Mouse (Mus musculus) layer of hippocampus, postnatal 25 days (tissue): ENCODE data around the gene Tenm3. TPM values are rescaled to one million over a fixed set of nuclear protein-coding genes. Genes with fewer than 3 reads are reported as not detected.

Source experiments
- DNase-seq, 2 experiments: peaks; one replicate each; pipeline ENCODE4 v3.0.0; 2022; ENCODE audit warnings: mixed read lengths in 2 of 2, low spot score in 1 of 2; ENCODE audit errors: extremely low spot score in 1 of 2
- total RNA-seq, 2 experiments: library from RNA; stranded (reverse); gene quantifications; 2 replicates each; pipeline ENCODE4 v1.2.3; 2021

Gene Tenm3
- total RNA-seq, 2 experiments from 2014 or later: 72.4 to 80.0 TPM

DNA sequence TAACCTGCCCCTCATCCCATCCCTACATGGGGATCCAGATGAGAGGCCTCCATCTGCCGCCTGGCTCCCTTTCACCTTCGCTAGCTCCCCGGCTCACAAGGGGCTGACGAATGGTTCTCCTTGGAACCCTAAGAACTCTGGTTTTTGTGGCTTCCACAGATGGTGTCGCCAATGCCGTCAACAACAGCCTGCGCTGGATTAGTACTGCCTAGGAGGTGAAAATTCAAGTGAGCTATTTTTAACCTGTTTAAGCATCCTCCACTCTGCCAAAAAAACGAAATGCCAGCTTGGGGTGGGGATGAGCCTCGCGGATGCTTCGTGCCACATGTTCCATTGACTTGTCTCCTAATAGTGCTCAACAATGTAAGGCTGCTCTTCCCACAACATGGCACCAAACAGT lies 171.3 kb downstream of the Tenm3 start:
- DNase-seq: peak in 1 of 2 experiments; percentile 24

DNA sequence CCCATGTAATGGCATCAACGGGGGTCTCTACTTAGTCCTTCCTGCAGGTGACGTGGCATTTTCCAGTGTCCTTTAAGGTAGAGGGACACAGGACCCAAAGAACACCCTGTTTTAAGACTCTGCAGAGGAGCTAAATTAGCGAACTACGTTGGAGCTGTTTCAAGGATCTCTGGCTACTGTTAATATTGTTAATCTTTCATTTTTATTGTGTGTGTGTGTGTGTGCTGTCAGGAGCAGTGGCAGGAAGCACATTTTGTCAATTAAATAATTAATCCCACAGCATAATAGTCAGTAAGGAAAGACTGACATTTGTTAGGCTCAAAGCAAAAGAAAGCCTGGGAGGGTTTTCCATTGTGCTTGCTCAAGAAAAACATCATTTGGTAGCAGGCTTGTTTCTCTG lies 172.4 kb downstream of the Tenm3 start:
- DNase-seq: no peak

DNA sequence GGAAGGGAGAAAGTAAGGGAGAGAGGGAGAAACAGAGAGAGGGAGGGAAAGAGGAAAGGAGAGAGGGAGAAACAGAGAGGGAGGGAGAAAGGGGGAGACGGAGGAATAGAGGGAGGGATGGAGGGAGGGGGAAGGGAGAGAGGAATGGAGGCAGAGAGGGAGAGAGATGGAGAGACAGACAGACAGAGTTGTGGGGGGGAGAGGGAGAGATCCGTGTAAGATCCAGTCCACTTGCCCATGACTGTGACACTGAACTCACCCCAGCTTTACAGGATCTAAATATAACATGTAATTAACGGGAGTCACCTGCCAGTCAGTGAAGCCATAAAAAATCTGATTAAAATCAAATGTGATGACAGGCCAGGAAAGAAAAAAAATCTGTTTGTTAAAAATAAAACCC lies 172.9 kb downstream of the Tenm3 start:
- no peak for DNase-seq

DNA sequence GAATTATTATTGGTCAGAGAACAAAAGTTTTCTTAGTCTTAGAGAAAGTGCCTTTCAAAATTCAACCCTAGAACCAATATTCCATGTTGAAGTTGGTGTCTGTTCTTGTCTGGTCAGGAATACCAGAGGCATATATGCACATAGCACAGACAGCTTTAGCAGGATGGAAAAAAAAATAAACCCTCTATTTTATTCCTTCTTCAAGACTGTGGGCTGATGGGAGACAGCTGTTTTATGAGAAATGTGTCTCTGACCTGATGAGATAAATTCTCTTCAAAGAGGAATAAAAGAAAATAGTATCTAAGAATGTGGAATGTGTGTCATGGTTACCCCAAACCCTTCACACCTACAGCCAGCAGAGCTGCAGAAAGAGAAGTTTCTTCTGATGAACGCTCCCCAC lies 173.4 kb downstream of the Tenm3 start:
- no peak for DNase-seq

DNA sequence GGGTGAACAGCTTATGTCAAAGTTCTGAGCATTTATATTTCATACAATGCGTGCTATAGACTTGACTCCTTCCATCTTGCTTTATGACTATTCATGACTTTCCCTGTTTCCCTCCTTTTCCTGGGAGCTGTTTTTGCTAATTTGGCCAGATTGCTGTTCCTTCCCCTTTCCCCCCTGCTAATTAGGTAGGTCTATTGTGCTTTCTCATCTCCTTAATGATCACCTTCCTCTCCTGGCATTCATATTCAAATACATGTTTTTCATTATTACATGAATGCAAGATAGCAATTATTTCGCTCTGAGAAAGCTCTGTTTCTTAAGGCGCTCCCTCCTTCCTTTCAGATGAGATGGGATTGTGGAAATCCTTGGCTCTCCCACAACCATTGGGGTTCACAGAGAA lies 178.6 kb downstream of the Tenm3 start:
- no peak for DNase-seq

DNA sequence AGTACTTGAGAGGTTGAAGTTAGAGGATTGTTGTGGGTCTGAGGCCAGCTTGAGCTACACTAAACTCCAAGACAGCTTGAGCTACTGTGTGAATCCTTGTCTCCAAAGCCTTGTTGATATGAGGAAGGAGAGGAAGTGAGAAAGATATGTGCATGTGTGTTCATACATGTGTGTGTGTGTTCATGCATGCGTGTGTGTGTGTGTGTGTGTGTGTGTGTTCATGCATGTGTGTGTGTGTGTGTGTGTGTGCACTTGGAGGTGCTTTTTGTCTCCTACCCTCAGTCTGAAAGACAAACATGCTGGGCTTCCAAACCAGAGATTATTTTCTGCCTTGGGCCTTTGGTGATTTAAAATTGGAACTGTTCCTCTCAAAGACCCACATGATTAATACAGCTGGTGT lies 184.5 kb downstream of the Tenm3 start:
- no peak for DNase-seq

DNA sequence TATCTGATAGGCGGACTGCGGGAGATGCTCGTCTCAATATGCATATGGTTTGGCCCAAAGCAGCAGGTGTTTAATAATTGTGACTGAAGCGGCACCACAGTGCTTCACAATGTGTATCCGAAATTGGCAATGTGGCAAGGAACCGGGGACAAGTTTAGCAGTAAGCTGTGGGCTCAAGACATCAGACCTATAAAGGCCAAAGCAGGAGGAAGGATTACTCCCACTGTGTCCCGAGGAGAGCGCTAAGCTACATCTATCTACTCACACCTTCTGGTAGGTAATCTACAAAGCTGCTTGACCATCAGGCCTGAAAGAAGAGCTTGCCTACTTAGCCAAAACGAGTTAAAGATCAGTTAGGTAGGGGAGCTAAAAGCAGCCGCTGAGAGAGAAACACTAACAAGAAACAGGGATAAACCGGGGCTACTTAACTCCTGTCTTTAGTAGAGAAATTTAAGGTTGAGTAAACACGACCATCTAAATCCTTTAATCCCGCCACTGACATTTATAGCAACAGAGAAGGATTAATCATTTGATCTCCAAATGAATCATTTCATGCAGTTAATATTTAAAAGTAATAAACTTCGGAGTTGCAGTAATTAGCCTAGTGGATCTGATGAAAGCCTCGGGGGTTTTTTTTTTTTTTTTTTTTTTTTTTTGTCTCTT lies 188.2 kb downstream of the Tenm3 start:
- DNase-seq: no peak

DNA sequence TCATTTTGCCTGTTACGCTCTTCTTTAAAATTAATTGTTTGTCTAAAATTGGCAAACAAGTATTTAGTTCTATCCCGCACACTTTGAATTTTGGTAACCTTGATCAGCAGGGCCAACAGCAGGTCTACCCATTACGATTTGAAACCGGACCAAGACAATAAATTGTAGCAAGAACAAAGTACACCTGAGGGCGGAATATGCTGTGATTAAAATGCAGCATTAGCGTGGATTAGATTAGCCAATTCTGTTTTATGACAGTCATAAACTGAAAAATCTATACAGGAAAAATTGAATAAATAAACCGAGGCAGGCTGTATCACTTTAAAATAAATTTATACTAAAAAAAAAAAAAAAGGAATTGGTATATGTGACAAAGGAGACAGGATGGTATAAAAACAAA lies 193.9 kb downstream of the Tenm3 start:
- DNase-seq: no peak

DNA sequence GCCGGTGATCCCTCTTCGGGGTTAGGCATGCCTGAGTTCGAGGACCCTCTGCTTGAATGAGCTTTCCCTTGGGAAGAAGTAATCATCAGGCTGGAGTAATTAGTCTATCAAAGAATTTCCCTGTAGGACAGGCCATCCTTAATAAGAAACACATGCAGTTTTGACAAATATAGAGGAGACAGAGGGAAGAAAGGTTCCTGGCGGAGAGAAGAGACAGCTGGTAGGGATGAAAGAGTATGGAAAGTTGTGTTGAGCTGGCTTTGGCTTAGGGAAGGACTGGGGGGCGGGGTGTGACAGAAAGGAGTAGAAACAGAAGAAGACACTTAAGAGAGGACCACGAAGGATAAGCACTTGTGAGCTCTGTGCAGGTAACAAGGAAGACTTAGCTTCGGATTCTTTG lies 194.3 kb downstream of the Tenm3 start:
- no peak for DNase-seq

DNA sequence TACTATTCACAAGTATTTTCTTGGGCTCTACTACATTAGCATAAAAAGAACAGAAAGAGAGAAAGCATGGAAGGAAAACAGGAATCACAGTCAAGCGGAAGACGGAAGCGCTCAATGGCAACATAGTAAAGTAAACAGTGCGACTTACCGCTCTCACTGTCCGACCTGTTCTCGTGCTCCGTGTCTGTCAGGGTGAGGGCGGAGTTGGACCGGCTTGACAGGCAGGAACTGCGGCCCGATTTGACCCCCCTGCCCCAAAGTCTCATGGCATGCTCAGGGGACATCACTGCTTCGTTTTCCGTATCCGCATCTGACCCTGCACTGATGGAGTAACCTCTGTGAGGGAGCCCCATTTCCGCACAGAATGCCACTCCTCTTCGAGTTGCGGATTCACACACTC lies 197.6 kb downstream of the Tenm3 start:
- DNase-seq: no peak

DNA sequence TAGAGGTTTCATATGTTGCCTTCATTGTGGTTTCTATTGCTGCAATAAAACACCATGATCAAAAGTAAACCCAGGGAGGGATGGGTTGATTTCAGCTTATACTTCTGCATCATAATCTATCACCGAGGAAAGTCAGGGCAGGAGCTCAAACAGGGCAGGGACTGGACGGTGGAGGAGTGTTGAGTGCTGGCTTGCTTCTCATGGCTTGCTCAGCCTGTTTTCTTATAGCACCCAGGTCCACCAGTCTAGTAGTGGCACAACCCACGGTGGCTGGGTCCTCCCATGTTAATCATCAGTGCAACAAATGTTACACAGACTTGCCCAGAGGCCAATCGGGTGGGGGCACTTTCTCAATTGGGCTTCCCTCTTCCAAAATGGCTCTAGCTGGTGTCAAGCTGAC lies 205.6 kb downstream of the Tenm3 start:
- DNase-seq: no peak

DNA sequence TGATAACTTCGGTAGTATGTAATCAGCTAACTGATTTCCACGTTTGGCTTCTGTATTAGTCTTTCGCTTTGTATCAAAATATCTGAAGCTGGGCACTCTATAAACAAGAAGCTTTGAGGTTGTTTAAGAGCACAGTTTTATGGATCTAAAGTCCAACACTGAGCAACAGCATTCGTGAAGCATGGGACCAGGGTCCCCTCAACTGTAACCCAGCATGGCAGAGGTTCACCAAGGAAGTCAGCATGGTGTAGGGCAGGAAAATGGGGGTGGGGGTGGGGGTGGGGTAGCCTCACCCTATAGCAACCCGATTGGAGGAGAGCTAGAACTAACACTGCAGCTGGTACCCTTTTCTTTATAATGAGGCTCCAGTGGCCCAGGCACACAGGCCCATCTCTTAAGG lies 206.8 kb downstream of the Tenm3 start:
- no peak for DNase-seq

DNA sequence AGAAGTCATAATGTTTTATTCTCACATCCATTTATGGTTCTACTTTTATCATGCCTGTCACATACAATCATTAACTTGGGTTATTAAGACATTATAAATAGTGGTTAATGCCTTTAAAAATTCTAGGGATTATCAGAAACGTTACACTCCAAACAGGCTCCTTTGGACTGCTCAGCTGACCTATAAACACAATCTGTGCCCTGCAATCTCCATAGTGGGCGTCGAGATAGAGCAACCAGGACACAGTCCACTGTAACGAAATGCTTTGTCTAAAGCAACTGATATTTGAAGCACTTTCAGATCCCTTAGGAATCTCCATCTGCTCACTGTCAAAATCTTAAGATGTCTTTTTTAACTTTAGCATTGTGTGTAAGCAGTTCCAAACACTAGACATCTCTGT lies 207.9 kb downstream of the Tenm3 start:
- DNase-seq: no peak

DNA sequence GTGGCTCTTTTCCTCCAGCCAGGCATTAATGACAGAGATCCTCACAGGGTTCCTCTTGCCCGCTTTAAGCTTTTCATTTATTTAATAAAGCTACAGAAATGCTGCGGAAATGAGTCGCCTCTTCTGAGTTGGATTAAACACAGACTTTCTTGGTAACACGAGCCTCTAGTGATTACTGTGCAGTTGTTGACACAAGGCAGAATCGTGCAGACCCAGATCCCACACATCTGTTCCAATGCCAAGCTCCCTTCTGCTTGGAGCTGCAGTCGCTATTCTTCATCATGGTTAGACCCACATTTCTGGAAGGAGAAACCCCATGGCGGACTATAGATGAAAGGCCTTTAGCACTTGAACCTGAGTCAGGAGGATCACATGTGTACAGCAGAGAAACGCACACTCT lies 210.3 kb downstream of the Tenm3 start:
- DNase-seq: no peak

DNA sequence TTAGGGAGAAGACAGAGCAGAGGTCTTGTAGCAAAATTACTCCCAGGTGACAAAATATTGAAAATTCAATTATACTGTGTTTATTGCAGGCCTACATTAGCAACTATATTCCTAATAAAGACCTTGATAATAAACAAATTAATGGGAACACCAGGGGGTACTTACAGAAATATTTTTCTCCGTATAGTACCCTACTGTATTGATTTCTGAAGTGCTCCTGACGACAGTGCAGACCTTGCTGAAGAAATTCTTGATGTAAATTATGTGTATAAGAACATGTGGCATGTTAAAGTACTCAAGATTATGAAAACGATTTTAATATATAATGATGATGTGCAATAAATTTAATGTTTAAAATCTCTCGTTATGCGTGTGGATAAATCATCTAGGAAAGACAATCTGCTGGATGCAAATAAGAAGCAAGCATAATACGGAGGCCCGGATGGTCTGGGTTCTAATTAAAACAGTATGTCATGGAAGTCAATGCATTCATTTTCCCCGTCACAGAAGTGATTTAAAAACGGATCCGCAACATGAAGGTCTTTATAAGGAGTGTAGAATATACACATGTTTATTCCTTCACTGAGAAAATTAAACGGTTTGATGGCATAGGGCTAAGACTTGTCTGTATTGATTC lies 221.1 kb downstream of the Tenm3 start:
- DNase-seq: no peak

DNA sequence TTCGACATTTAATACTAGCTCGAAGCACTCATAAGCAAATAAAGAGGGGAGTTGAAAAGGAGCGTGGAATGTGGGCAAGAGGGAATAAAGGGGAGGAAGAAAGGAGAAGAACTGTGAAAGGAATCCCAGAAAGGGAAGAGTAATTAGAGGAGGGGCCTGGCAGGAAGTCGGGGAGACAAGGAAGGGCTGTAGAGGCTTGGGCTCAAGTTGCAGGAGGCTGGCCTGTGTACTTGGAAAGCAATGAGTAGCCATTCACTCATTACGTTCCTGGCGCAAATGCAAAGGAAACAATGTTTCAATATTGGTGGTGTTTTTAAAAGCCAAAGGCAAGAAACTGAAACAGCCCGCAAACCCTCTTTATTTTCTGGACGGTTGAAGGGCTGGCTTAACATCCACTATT lies 228.7 kb downstream of the Tenm3 start:
- DNase-seq: no peak

DNA sequence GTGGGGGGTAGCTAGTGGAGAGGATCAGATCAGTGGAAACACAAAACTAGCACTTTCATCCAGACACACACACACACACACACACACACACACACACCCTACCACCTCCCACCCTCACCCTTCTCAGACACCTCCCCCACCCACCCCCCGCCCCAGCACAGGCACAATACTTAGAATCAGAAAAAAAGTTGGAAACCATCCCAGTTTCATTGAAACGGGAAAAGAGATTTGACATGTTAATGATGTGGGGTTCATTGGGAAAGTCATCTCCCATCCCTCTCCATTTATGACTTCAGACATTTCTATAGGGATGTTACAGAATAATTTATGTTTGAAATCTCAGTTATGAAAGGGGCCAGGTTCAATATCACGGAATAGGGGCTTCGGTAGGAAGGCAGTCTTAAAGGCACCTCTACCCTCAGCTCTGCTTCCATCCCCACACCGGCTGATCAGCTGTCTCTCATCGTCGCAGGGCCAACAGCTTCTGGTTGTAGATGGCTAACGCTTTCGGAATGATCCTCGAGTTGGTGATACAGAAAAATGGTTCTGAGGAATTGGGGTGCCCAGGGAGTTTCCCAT lies 231.7 kb downstream of the Tenm3 start:
- no peak for DNase-seq

DNA sequence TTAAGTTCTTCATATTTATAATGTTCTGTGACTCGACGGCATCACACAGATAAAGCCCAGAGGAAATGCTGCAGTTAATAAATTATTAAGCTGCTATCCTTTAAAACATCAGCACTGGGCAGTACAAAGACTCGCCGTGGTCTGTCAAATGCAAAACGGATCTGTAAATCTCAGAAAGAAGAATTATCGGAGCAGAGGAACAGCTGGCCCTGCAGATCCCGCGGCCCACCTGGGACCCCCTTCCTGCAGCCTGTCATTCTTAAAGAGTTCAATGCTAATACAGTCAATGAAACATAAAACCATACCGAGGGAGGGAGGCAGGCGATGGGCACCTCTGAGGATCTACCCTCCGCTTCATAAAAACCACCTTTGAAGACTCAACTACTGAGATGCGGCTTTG lies 232.6 kb downstream of the Tenm3 start:
- DNase-seq: no peak

DNA sequence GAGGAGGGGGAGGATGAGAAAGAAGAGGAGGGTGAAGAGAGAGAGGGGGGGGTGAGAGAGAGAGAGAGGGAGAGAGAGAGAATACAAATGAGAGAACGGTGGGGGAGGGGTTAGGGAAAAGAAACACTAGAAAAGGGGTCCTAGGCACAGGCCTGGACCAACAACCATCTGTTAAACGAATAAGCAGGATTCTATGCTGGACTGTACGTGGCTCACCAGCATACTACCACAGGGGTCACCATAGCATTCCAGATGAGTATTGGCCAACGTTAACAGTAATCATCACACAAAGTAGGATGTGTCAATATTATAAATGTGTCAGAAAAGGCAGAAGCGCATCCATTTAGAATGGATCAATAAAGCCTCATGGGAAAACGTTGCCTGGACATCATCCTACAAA lies 233.4 kb downstream of the Tenm3 start:
- DNase-seq: no peak

DNA sequence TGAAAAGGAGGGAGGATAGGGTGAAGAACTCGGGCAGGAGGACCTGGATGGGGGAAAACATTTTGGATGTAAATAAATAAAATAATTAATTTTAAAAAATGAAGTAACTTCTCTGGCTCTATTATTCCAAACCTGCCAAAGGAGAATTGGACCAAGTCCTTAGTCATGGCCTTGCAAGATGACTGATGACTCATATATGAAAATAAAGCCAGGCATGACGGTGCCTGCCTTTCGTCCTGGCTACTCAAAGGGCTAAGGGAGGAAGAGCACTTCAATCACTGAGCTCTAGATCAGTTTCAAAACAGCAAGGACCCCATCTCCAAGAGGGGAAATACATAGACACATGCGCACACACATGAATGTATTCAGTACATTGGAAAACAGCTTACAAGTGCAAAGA lies 234.1 kb downstream of the Tenm3 start:
- DNase-seq: no peak

DNA sequence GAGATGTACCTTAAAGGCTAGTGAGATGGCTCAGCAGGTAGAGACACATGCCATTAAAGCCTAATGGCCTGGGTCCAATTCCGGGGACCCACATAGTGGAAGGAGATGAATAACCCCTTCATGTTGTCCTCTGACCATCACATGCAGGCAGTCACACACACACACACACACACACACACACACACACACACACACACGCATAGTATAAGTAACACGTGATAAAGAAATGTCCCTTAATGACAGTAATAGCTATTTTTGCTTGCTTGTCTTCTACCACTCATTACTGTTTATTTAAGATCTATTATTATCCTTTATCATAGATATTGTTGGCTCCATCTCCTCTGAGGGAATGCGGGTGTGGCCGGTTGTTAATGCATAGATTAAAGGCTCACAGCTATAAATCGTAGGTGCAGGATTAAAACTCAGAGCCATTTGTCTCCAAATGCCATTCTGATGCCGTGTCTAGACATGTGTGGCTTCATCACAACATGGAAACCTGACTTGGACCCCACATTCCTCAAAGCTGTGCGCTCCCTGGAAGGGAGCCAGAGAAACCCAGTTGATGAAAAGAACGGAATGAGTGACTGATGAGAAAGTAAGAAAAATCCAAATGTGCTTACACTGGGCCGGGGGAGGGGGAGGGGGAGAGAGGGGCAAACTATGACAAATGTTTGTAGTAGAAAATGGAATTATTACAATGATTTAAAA lies 239.4 kb downstream of the Tenm3 start:
- DNase-seq: no peak
